Mouse (Mus musculus) heart, adult 2 months (tissue): Measurements from ENCODE around the gene Pid1. TPM values are rescaled to one million over a fixed set of nuclear protein-coding genes. Genes with fewer than 3 reads are reported as not detected.

Experiments
- DNase-seq, 2 experiments: peaks; one replicate each; pipeline ENCODE4 v3.0.0; 2021
- H3K27ac ChIP-seq: fragments of 200-600 bp; 2 replicates; pipeline ENCODE4 v1.8.1; 2022
- H3K27me3 ChIP-seq: fragments of 200-500 bp; 2 replicates; pipeline ENCODE4 v1.6.1; 2012; ENCODE audit warnings: mild to moderate bottlenecking, low read length, inconsistent platforms, mixed read lengths; ENCODE audit not compliant: control insufficient read depth, insufficient read depth
- H3K36me3 ChIP-seq: fragments of 200-500 bp; 2 replicates; pipeline ENCODE4 v1.6.1; 2012; ENCODE audit warnings: low read length, inconsistent platforms; ENCODE audit not compliant: control insufficient read depth, insufficient read depth
- H3K4me1 ChIP-seq: fragments of 200-500 bp; 2 replicates; pipeline ENCODE4 v1.6.1; 2011; ENCODE audit warnings: low read length; ENCODE audit not compliant: control insufficient read depth, insufficient read depth
- H3K4me3 ChIP-seq: fragments of 200-600 bp; 2 replicates; pipeline ENCODE4 v1.8.1; 2022
- H3K79me2 ChIP-seq: fragments of 200-500 bp; replicated peaks from 2 replicates; pipeline ENCODE4 v1.6.1; 2012; ENCODE audit warnings: mild to moderate bottlenecking, inconsistent platforms, low read length, moderate library complexity, mixed read lengths; ENCODE audit not compliant: control insufficient read depth, insufficient read depth
- H3K9ac ChIP-seq: fragments of 200-500 bp; 2 replicates; pipeline ENCODE4 v1.6.1; 2012; ENCODE audit warnings: low read depth, mild to moderate bottlenecking, control low read depth, inconsistent platforms, low read length, mixed read lengths
- CTCF ChIP-seq: fragments of 200-600 bp; IDR thresholded peaks from 2 replicates; pipeline ENCODE4 v1.8.1; 2022; ENCODE audit warnings: antibody characterized with exemption, mild to moderate bottlenecking, moderate library complexity
- EP300 ChIP-seq: fragments of 200-500 bp; IDR thresholded peaks from 2 replicates; pipeline ENCODE4 v1.6.1; 2011; ENCODE audit warnings: low read depth, low read length, control low read depth; ENCODE audit not compliant: insufficient read depth
- POLR2A ChIP-seq: fragments of 200-500 bp; IDR thresholded peaks from 2 replicates; pipeline ENCODE4 v1.6.1; 2011; ENCODE audit warnings: mild to moderate bottlenecking, low read depth, low read length, control low read depth; ENCODE audit not compliant: insufficient read depth
- WGBS: fragments of 180-500 bp; shearing (Covaris S2); methylation state at CpG from one replicate; pipeline ENCODE4 v1.1.7; 2018; 5-methylcytosine and 5-hydroxymethylcytosine counted together
- intact Hi-C: fragments of 180-260 bp; cut with DNase I; formaldehyde crosslinking; loops from one replicate; pipeline ENCODE4 v1.15.1; 2025
- microRNA-seq, 2 experiments: library from miRNA; unstranded; fragments of <30 nt; microRNA quantifications; one replicate each; pipeline ENCODE4 v1.2.0; 2021
- polyA plus RNA-seq: library from polyadenylated mRNA; depleted of rRNA; stranded (reverse); fragments of >200 nt; gene quantifications from 2 replicates; pipeline ENCODE4 v1.2.3, GENCODE M21; 2012
- total RNA-seq, 2 experiments: library from RNA; stranded (reverse); gene quantifications; 2 replicates each; pipeline ENCODE4 v1.2.3; 2021

Gene Pid1
- total and polyA plus RNA-seq, 3 experiments = 8.9 to 9.4 (median 9.1) TPM

DNA sequence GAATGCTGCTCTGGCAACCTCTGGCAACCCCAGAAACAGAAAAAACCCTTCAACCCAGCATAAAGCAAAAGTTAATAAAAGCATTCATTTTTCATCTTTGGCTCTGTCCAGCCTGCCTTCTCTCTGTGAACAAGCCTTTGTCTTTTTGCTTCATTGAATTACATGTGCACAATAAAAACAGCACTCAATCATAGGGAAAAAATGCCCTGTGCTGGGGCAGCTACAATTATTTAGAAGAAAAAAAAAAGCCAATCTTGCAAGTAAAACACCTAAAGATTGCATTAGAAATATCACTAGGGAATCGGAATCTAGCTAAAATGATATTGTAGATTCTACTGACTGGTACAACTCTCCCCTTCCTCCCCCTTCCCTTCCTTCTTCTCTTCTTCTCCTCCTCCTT lies 307.7 kb downstream of the Pid1 start:
- no peak overlapping the region for H3K4me3 ChIP-seq
- no peaks in the 10 kb centered on the region for H3K4me1 ChIP-seq
- no peaks in the 10 kb centered on the region for H3K36me3 ChIP-seq
- no peaks in the 10 kb centered on the region for H3K27me3 ChIP-seq
- no peaks in the 10 kb centered on the region for H3K79me2 ChIP-seq
- no peak for TF ChIP-seq EP300
- no peak for TF ChIP-seq POLR2A
- TF ChIP-seq CTCF = no peak
- H3K9ac ChIP-seq = no peak overlapping the region
- 63% methylated on average over 1 of the region's 1 CpGs for WGBS
- no peak overlapping the region for H3K27ac ChIP-seq
- no peak for DNase-seq
- intact Hi-C loops = no loop called here

- H3K27me3 ChIP-seq = no peaks in the 10 kb centered on the region
- no peak overlapping the region for H3K9ac ChIP-seq
- no peak overlapping the region for H3K27ac ChIP-seq
- H3K4me3 ChIP-seq = no peak overlapping the region
- intact Hi-C loops = no loop called here
- TF ChIP-seq EP300 (no peak), POLR2A (no peak), CTCF (no peak)
- peak; percentile 40 to 51 for DNase-seq
- no peaks in the 10 kb centered on the region for H3K36me3 ChIP-seq
- H3K4me1 ChIP-seq = no peaks in the 10 kb centered on the region
- 50% methylated on average over 1 of the region's 1 CpGs for WGBS
- H3K79me2 ChIP-seq = no peaks in the 10 kb centered on the region
Measured at GRCm38 (mm10) chr1:84025746-84026145, 338.2 kb downstream of the Pid1 start.

- no peaks in the 10 kb centered on the region for H3K36me3 ChIP-seq
- H3K27me3 ChIP-seq = no peaks in the 10 kb centered on the region
- no peak for DNase-seq
- intact Hi-C loops = no loop called here
- no peaks in the 10 kb centered on the region for H3K79me2 ChIP-seq
- H3K27ac ChIP-seq = no peak overlapping the region
- no peak overlapping the region for H3K4me3 ChIP-seq
- WGBS = 73% methylated on average over 4 of the region's 4 CpGs
- H3K9ac ChIP-seq = no peak overlapping the region
- TF ChIP-seq CTCF (no peak), POLR2A (no peak), EP300 (no peak)
- no peaks in the 10 kb centered on the region for H3K4me1 ChIP-seq
Measured at GRCm38 (mm10) chr1:84012871-84013375, 351.1 kb downstream of the Pid1 start.

DNA sequence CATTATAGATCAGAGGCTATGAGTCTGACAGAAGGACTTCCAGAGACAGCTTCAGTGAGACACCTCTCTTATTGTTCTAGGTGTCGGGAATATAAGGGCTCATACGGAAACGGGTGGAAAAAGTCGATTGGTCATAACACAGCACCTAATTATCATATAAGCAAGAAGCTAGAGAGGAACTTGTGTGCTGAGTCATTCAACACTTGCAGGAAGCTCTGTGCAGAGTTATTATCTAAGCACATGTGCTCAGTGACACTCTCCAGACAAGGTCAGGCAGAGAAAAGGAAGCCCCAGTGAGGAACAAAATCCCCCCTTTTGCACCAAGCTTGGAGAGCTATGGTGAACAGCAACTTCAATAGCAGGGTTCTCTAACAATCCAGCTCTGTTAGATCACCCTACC lies 361.4 kb downstream of the Pid1 start:
- WGBS = 31% methylated on average over 4 of the region's 4 CpGs
- no peak for TF ChIP-seq POLR2A
- TF ChIP-seq EP300 = no peak
- TF ChIP-seq CTCF = no peak
- intact Hi-C loops = no loop called here

More for the DNA sequence above, 361.4 kb downstream of the Pid1 start:
- no peak for DNase-seq
- no peak overlapping the region for H3K9ac ChIP-seq
- H3K36me3 ChIP-seq = no peaks in the 10 kb centered on the region
- H3K79me2 ChIP-seq = no peaks in the 10 kb centered on the region
- no peaks in the 10 kb centered on the region for H3K4me1 ChIP-seq
- no peak overlapping the region for H3K4me3 ChIP-seq
- no peak overlapping the region for H3K27ac ChIP-seq
- H3K27me3 ChIP-seq = no peaks in the 10 kb centered on the region

Small RNAs within 50 kb of the gene (microRNA-seq; reads per million reads assigned to microRNA genes)
- gene Mir6353 = 0 reads per million in 2 experiments
